9 mouse cellular contexts compared by ENCODE assay signal in the genomic region with DNA sequence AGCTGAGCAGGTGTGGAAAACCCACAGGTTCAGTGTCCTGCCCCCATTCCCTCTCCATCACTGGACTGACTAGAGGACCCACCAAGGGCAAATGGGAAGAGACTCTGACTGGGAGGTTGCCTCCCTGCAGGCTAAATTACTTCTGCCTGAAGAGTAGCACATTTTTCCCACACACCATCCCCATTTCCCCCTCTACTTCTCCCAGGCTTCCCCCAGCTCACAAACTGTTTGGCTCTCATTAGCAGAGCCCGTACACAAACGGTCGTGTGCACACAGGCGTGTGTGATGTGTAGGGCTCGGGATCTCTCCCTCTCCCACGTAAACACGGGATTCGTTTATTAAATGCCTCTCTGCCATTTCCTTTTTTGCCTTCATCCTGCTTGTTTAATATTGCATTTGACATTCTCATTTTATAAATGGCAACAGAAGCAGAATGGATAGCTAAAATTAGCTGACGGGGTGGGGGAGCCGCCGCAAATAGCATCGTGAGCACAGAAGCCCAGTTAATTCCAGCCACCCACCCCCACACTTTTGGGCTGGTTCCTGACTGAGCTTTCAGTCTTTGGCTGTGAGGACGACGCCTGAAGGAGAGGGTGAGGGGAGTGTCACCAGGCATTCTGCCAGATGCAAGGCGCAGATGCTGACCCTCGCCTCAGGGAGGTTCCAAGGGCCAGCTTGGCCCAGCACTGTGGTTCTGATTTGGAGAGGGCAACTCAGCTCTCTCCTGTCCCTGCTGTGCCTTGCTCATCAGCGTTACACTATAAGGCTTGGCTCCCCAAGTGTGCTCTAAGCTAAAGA.
DNase-seq lines count a peak whose midpoint lies in the region; ATAC-seq and TF ChIP-seq lines count a peak whose summit lies in the region.
"Had no signal": no experiment of that assay in that cellular context is flagged by ENCODE, and none has a peak within 500 bp of the region (broad histone marks: within the 10 kb centered on the region; RNA-seq: fewer than 3 reads in every experiment).

No protein-coding gene starts in this region.

- no peak for TF ChIP-seq CTCF in kidney, postnatal 0 days (IDR thresholded peaks at IDR 0.05; ENCODE audit: low read depth)

- H3K4me3 ChIP-seq in forebrain, embryonic 13.5 days, result 0 out of 2 replicates have a peak overlapping the region, but pooled peaks have one; percentile 1
- peak overlapping the region; percentile 17; the same call in 1 of the 2 replicates for H3K4me3 ChIP-seq in heart, embryonic 15.5 days
- no peak overlapping the region for H3K4me3 ChIP-seq in kidney, postnatal 0 days (replicated peaks; ENCODE audit: low read depth, low read length)
- no peak overlapping the region for H3K4me3 ChIP-seq in limb, embryonic 15.5 days

- peaks cover 8% of the 10 kb centered on the region; the same call in 1 of the 2 replicates for H3K36me3 ChIP-seq in forebrain, embryonic 13.5 days (ENCODE audit: poor library complexity, severe bottlenecking)
- H3K36me3 ChIP-seq in heart, embryonic 15.5 days, result 0 out of 2 replicates have a peak, but pooled peaks cover 8% of the 10 kb centered on the region
- H3K36me3 ChIP-seq in kidney, postnatal 0 days (ENCODE audit: insufficient read depth, low read length), result no peaks in the 10 kb centered on the region
- H3K36me3 ChIP-seq in limb, embryonic 15.5 days, result no peaks in the 10 kb centered on the region

- peak; percentile 67 to 68 for DNase-seq in cerebellum, adult 18-20 months
- peak; percentile 52 for DNase-seq in kidney, postnatal 0 days (ENCODE audit: low spot score)
- peak; percentile 78 to 83 for DNase-seq in right cerebral cortex, adult 2 months (ENCODE audit: low spot score in 2 of 2)
- DNase-seq in B cell, adult 2 months, result no peak
- no peak for DNase-seq in spleen, postnatal 36 days (ENCODE audit: low spot score in 2 of 2)

- H3K9ac ChIP-seq in forebrain, embryonic 13.5 days, result peak overlapping the region; percentile 41
- H3K9ac ChIP-seq in heart, embryonic 15.5 days, result peak overlapping the region; percentile 26
- H3K9ac ChIP-seq in kidney, postnatal 0 days (ENCODE audit: low read depth, low read length), result no peak overlapping the region
- H3K9ac ChIP-seq in limb, embryonic 15.5 days, result no peak overlapping the region

- H3K4me2 ChIP-seq in forebrain, embryonic 13.5 days, result peak overlapping the region; percentile 39
- peak overlapping the region; percentile 51 for H3K4me2 ChIP-seq in heart, embryonic 15.5 days
- peak overlapping the region; percentile 9; the same call in 1 of the 2 replicates for H3K4me2 ChIP-seq in kidney, postnatal 0 days (ENCODE audit: low read length)
- H3K4me2 ChIP-seq in limb, embryonic 15.5 days, result 0 out of 2 replicates have a peak overlapping the region, but pooled peaks have one; percentile 10

- peaks cover 86% of the 10 kb centered on the region for H3K4me1 ChIP-seq in forebrain, embryonic 13.5 days
- H3K4me1 ChIP-seq in heart, embryonic 15.5 days (replicated peaks), result peaks cover 88% of the 10 kb centered on the region
- peaks cover 30% of the 10 kb centered on the region for H3K4me1 ChIP-seq in kidney, postnatal 0 days (replicated peaks; ENCODE audit: insufficient read depth, low read length)
- peaks cover 25% of the 10 kb centered on the region for H3K4me1 ChIP-seq in limb, embryonic 15.5 days

- 13% methylated on average over 17 of the region's 17 CpGs for WGBS in forebrain, embryonic 13.5 days
- WGBS in heart, embryonic 15.5 days, result 17% methylated on average over 17 of the region's 17 CpGs
- 21% methylated on average over 17 of the region's 17 CpGs for WGBS in kidney, postnatal 0 days
- 26% methylated on average over 17 of the region's 17 CpGs for WGBS in limb, embryonic 15.5 days

- ATAC-seq in forebrain, embryonic 13.5 days, result peak; percentile 65
- ATAC-seq in heart, embryonic 15.5 days (replicated peaks; ENCODE audit: insufficient number of reproducible peaks, insufficient read depth, low FRiP score, low read depth), result peak; percentile 85
- peak; percentile 42; the same call in 1 of the 2 replicates for ATAC-seq in kidney, postnatal 0 days (replicated peaks; ENCODE audit: low FRiP score, low read depth)
- peak; percentile 46; the same call in 1 of the 2 replicates for ATAC-seq in limb, embryonic 15.5 days (ENCODE audit: insufficient number of reproducible peaks, low FRiP score, low TSS enrichment, low read depth)

- H3K27ac ChIP-seq in forebrain, embryonic 13.5 days, result peak overlapping the region; percentile 90
- peak overlapping the region; percentile 95 for H3K27ac ChIP-seq in heart, embryonic 15.5 days
- peak overlapping the region; percentile 57; the same call in 1 of the 2 replicates for H3K27ac ChIP-seq in kidney, postnatal 0 days
- H3K27ac ChIP-seq in limb, embryonic 15.5 days, result no peak overlapping the region
- H3K27ac ChIP-seq: macrophage had no signal

- no peaks in the 10 kb centered on the region for H3K27me3 ChIP-seq in forebrain, embryonic 13.5 days
- no peaks in the 10 kb centered on the region for H3K27me3 ChIP-seq in heart, embryonic 15.5 days
- no peaks in the 10 kb centered on the region for H3K27me3 ChIP-seq in kidney, postnatal 0 days (ENCODE audit: insufficient read depth, low read length)
- no peaks in the 10 kb centered on the region for H3K27me3 ChIP-seq in limb, embryonic 15.5 days

- H3K9me3 ChIP-seq in forebrain, embryonic 13.5 days (replicated peaks), result no peaks in the 10 kb centered on the region
- no peaks in the 10 kb centered on the region for H3K9me3 ChIP-seq in heart, embryonic 15.5 days (replicated peaks)
- H3K9me3 ChIP-seq in kidney, postnatal 0 days (replicated peaks; ENCODE audit: low read length), result no peaks in the 10 kb centered on the region
- H3K9me3 ChIP-seq in limb, embryonic 15.5 days, result no peaks in the 10 kb centered on the region

Comparison
In these comparisons a context has a peak if more than half of its experiments do, and no peak if none do; other contexts are left out.
1. DNase-seq: peak in cerebellum, adult 18-20 months (2 of 2), kidney, postnatal 0 days (single experiment) and right cerebral cortex, adult 2 months (2 of 2); none in B cell, adult 2 months (0 of 2) and spleen, postnatal 36 days (0 of 2).
2. H3K4me3 ChIP-seq: peak in forebrain, embryonic 13.5 days (single experiment) and heart, embryonic 15.5 days (single experiment); none in kidney, postnatal 0 days (single experiment) and limb, embryonic 15.5 days (single experiment).
3. H3K9ac ChIP-seq: peak in forebrain, embryonic 13.5 days (single experiment) and heart, embryonic 15.5 days (single experiment); none in kidney, postnatal 0 days (single experiment) and limb, embryonic 15.5 days (single experiment).
4. Peak in every context shown above with its lines, with median percentiles within 50 percentile points of each other: ATAC-seq and H3K4me2 ChIP-seq.